Mouse (Mus musculus) ZHBTc4 (cell line): ENCODE data around the gene March7.

ENCODE experiments used
- DNase-seq: peaks from one replicate; pipeline ENCODE4 v3.0.0-alpha.2; 2011; ENCODE audit warnings: low read depth, low spot score

Gene March7

GRCm38 (mm10) chr2:60209703-60210651, at the start of gene March7, which contains the start of gene Baz2b:
Gene March7, plus strand, starts transcription at chr2:60209887.
Gene Baz2b, minus strand, starts transcription at chr2:60209839.
- DNase-seq = peak; percentile 93

GRCm38 (mm10) chr2:60163744-60164143, 45.9 kb upstream of the March7 start:
- DNase-seq = no peak

GRCm38 (mm10) chr2:60165679-60166078, 44.0 kb upstream of the March7 start:
- DNase-seq = no peak

- DNase-seq = no peak
Observed at GRCm38 (mm10) chr2:60166878-60167277, 42.8 kb upstream of the March7 start.

DNA sequence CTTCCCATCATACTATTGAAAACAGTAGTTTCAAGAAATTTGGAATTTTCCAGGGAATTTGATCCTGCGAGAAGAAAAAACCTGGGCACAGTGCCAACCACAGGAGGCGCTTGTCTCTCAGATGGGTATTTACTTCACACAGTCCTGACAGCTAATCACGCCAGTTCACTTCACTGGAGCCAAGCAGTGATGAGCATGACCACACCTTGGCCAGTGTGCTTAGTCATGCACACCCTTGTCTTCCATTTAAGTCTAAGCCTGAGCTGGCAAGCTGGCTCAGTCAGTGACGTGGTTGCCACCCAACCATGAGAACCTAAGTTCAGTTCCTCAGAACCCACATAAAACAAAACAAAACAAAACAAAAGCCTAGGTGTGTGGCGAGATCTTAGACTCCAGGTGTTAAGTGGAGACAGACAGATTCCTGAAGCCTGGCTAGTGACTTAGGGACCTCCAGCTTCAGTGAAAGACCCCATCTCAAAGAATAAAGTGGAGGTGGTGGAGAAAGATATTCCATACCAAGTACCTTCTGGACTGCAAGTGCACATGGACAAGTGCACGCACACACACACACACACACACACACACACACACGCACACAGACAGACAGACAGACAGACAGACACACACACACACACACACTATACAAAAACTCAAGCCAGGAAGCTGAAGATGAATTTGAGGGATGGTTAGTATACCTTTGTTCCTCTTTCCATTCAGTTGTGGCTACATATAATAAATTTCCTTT, 37.7 kb upstream of the March7 start:
- DNase-seq = no peak

DNA sequence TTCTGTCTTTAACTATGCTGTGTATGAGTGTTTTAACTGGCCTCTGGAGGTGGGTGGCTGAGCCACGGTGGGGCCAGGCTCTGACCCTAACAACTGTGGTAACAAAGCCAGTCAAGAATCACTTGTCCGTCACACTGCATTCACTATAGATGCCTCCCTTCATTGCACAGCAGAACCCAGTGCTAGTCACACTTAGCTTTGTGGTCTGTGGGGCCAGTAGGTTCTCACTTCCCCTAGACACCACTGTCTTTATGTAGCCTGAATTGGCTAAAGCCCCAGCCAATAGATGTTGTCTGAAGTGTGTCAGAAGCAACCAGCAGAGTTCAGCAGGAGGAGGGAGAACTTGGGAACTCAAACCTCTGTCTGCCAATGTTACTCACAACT, 37.2 kb upstream of the March7 start:
- DNase-seq = no peak

DNA sequence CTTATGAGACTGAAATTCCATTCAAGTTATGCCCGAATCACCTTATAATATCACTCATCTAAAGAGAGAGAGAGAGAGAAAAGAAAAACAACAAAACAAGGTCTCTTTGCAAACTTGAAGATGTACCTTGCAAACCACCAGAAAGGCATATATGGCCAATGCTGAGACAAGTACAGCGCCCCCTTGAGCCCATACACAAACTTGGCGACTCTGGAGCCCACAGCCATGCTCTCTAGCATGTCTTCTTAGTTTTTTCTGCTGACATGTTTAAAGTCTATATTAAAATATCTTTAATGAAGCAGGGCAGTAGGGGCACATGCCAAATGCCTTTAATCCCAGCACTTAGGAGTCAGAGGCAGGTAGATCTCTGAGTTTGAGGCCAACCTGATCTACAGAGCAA, 36.5 kb upstream of the March7 start:
- peak; percentile 37 for DNase-seq

DNA sequence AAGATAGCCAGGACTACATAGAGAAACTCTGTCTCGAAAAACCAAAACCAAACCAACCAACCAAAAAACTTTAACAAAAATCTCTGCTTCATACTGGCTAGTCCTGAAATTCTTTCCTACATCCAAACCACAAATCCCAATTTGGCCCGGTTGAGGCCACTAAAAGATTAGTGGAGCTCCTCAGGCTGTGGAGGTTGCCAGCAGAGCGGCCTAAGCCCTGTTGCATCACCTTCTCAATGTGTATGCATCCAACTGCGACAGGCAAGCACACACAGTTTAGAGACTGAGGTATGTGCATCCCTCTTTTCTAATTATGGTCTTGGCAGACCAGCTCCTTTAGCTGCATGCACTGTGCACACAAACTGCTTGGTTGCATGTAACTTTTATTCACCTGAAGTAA, 36.1 kb upstream of the March7 start:
- no peak for DNase-seq

DNA sequence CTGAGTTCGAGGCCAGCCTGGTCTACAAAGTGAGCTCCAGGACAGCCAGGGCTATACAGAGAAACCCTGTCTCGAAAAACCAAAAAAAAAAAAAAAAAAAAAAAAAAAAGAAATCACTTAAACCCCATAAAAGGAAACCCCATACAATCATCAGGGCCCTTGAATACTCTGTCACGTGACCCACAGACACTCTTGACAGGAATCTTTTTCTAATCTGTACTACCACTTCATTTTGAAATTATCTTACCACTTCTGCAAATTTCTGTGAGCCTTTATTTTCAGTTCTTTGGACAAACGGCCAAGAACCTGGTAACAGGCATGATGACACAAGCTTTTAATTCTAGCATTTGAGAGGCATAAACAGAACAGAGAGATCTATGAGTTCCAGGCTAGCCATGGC, 34.6 kb upstream of the March7 start:
- DNase-seq = no peak

GRCm38 (mm10) chr2:60176087-60176486, 33.6 kb upstream of the March7 start:
- no peak for DNase-seq

GRCm38 (mm10) chr2:60177490-60177889, 32.2 kb upstream of the March7 start:
- no peak for DNase-seq

DNA sequence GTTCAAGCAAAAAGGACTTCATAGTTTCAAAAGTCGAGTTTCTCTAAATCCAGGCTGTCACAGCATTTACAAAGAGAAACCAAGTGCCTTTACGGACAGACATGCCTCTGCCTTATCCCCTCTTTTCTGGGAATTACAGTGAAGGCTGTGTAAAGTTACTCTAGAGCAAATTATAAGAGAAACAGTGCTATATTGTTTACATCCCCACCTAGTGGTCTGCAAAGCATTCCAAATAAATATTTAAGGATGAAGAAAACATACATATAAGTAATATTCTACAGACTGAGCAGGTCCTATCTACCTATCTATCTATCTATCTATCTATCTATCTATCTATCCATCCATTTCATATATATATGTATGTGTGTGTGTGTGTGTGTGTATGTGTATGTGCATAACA, 28.0 kb upstream of the March7 start:
- no peak for DNase-seq

DNA sequence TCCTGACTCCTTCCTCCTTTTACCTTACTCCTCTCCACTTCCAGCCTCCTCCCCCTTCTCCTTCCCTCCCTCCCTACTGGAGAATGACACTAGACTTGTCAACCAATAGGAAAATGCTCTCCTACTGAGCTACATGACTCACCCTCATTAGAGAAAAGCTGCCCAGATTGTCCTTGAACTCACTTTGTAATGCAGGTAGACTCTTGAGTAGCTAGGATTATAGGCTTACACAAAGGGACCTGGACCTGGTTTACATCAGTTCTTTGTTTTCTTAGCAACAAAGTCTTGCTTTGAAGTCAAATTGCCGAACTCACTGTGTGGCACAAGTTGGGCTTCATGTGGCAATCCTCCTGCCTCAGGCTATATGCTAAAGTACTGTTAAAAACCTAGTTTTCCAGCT, 12.8 kb upstream of the March7 start:
- peak; percentile 96 for DNase-seq

DNA sequence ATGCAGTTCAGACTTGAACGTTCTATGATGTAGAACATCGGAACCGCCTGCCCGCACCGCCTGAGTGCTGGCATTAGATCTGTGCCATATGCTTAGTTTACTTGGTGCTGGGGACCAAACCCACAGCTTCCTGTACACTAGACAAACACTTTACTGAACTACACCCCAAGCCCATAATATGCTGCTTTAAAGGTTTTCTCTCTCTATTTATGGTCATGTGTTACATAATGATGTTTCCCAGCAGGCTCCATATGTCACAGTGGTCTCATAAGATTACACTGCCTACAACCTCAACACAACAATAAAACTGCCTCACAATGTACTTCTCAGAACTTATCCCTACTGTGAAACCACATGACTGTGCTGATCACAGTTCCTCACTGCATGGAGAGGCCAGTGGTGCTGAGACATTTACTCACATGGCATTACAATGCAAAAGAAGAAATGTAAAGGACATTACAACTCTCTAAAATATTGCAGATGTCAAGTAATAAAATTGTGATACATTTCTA, 9.6 kb upstream of the March7 start:
- DNase-seq = no peak

DNA sequence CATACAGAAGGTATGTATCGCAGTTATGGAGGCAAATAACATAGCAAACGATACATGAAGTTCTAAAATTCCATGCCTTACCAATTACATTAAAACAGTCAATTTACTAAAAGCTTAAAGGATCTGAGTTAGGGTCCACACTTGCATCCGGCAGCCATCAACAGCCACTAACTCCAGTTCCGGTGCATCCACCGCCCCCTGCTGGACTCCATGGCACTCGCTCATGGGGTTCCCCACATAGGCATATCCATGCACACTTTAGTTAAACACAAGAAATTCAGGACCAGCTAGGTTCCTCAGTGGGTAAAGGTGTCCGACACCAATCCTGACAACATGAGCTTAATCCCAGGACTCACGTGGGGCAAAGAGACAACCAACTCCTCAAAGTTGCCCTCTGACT, 9.0 kb upstream of the March7 start:
- DNase-seq = peak; percentile 85

DNA sequence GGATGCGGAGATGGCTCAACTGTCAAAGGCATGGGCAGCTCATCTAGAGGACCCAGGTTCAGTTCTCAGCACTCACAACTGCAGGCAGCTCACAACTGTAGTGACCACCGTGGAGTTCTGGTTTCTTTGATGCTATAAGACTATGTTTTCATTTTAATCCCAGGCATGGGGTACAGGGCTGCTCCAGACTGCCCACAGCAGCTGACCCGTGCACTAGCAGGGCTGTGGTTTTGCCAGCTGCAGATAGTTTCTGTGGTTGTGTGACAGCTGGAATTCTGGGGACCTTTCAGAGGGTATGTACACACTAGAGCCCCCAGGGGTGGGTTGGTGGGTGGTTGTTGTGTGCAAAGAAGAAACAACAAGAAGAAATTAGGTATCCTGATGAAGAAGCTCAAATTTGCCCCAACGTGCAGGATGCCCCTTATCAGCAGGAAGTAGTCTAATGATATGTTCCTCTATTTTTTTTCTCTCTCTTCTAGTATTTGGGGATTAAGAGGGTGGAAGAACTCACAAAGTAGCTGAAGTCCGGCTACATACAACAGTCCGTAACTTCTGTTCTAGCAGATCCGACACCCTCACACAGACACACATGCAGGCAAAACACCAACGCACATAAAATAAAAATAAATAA, 6.7 kb upstream of the March7 start:
- no peak for DNase-seq

- DNase-seq = no peak
Observed at GRCm38 (mm10) chr2:60203733-60204132, 6.0 kb upstream of the March7 start.

GRCm38 (mm10) chr2:60204162-60204561, 5.5 kb upstream of the March7 start:
- no peak for DNase-seq

GRCm38 (mm10) chr2:60205795-60206194, 3.9 kb upstream of the March7 start:
- DNase-seq = no peak

- peak; percentile 68 for DNase-seq
Observed at GRCm38 (mm10) chr2:60209122-60209611, 520 bp upstream of the March7 start.

- DNase-seq = no peak
Observed at GRCm38 (mm10) chr2:60210821-60211220, 1.1 kb downstream of the March7 start.

- no peak for DNase-seq
Observed at GRCm38 (mm10) chr2:60212488-60212887, 2.8 kb downstream of the March7 start.
